Mouse (Mus musculus) kidney, postnatal 10 days (tissue): ENCODE data around the gene Mroh2b.

Source experiments
- DNase-seq: peaks from one replicate; pipeline ENCODE4 v3.0.0; 2021; ENCODE audit warnings: mixed read lengths

Gene Mroh2b

DNA sequence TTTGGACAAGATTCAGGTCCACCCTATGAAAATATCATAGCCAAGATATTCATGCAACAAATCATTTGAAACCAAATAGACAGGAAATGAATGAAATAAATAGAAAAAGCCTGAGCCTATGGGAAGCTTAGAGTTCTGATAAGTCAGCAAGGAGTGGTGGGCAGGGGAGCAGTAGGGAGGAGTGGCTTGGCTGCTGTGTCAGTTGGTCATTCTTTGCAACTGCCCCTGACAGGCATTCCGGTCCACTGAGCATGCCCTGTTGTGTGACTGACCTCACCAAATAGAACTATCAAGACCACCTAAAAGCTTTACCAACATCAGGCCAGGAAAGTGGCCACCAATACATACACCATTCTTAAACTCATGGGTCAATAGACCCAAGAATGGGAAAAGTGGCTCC is at the start of gene Mroh2b:
TSS of gene Mroh2b (plus strand) at position 301 of the 400 bp plus-strand sequence.
- no peak for DNase-seq

DNA sequence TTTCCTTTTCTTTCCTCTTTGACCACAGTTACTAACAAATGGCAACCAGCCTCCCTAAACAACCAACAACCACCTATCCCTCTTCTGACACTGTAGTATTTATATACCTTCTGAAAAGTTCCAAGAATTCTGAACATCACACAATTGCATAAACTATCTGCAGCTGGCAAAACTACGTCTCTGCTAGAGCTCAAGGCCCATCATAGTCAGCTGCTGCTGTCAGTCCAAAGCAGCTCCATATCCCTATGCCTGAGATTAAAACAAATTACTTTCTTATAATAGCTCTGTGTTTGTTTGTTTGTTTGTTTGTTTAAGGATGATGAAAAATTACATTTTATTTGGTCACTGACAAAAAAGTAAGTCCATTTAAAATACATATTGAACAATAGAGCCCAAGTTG is 48.5 kb upstream of the Mroh2b start:
- DNase-seq: no peak

- DNase-seq: no peak
Measured at GRCm38 (mm10) chr15:4894962-4895361, 3.6 kb upstream of the Mroh2b start.

GRCm38 (mm10) chr15:4934731-4935130 is 36.2 kb downstream of the Mroh2b start:
- DNase-seq: no peak

GRCm38 (mm10) chr15:4973355-4973754 is 74.8 kb downstream of the Mroh2b start:
- DNase-seq: no peak

DNA sequence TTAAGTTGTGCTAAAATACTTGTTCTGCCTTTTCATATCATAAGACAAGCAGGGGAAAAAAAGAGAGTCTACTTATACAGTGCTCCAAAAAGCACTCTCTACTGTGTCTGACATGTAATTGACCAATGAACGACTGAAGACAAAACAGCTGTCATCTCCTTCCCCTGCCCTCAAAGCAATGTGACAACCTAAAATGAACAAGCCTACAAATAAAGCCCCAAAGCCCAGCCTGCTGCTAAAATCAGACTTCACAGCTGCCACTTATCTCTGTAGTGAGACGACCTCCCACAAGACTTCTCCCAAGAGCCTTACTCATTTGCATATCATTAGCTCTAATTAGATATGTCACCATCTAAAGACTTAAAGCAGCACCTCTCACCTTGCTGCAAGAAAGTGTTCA is 104.4 kb downstream of the Mroh2b start:
- no peak for DNase-seq

GRCm38 (mm10) chr15:5003503-5004196 is 105.1 kb downstream of the Mroh2b start:
- no peak for DNase-seq

DNA sequence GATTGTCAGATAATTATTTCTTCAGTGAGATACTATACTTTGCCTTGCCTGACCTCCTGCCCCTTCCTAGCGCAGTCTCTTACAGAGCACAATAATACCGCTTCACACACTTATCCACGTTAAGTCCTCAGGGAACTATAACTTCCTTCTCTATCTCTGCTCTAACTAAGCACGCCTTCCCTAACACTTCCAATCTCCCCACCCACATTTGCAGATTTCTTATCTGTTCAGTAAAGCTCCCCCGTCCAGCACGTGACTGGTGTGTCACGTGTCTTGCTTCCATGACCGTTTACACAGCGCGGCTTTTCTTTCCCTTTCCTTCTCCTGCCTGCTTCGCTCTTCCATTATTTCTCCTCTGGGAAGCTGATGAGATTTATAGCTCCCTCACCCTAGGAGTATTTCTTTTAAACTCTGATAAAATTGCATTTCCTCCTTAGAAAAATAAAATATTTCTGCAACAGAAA is 111.1 kb downstream of the Mroh2b start:
- peak; percentile 55 for DNase-seq
